Mouse (Mus musculus) T-helper 1 cell (primary cell): ENCODE measurements at regions not wholly inside any gene's neighbourhood (a gene's known extent, or its start where the extent isn't known, plus 50 kb on each side); places are given as distances from the start of the nearest gene placed in this dataset.

Source experiments
- in situ Hi-C: fragments of 300-600 bp; cut with MboI, MseI; formaldehyde crosslinking; loops from one replicate; pipeline ENCODE4 v1.15.1; 2025; ENCODE audit warnings: high pct_unique_total_duplicates

DNA sequence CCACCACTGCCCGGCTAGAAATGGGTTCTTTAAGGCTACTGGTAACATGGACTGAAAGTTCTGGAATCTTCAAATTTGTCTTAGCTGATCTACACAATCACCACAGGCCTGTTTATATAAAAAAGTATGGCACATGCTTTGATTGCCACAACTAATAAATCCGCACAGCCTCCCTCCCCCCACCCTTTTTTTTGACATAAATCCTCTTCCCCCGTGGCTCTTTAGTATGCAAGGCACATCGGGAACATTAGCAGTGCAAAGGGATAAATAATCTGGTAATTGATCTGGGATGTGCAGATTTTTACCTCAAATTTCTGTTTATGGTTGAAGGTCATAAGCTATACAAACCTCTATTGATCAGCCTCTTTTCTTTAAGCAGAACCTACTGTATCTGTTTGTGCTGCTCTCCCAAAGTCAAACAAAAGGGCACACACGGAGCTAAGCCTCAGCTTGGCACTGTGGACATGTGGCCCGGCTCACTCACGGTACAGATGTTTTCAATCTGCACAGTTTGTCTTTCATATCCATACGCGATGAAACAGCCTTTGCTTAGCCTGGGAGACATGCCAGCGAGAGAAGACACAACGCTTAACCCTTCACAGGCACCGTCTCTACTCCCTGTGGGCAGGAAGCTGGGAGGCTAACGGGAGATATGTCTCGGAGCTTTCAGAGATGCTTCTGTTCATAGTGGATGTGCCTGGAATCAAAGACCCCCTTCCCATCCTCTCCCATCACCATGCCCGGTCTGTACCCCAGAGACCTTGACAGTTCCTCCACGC is 235.3 kb upstream of the Maf start:
- in situ Hi-C loops = no loop called here

DNA sequence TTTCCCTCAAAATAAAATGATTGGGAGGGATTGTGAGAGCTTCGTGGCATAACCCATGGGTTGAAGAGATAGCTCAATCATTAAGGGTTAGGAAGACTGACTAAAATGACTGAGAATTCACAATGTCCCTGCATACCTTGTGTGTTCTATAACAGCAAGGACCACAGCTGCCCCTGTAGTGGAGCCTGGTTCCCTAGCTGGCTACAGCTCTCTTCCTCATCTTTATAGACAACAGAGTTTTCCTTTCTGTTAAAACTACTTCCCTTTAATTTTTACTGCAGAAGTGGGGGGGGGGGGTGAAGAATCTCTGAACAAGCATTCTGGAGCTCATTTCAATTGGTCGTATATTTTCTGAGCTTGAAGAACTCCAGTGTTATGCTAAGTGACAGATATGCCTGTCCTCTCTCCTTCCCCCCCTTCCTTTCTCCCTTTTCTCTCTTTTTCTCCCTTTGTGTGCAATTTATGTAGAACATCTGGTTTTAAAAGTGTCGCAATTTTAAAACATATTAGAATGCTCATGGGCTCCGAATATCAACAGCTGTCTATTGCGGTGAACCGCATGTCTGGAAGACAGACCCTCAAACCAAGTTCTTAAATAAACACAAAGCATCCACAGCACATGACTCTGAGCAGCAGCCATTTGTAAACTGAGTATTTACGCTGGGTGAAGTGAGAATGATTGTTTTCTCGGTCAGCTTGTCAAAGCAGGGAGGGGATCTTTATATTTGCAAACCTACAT is 222.0 kb upstream of the Maf start:
- in situ Hi-C loops = no loop called here

DNA sequence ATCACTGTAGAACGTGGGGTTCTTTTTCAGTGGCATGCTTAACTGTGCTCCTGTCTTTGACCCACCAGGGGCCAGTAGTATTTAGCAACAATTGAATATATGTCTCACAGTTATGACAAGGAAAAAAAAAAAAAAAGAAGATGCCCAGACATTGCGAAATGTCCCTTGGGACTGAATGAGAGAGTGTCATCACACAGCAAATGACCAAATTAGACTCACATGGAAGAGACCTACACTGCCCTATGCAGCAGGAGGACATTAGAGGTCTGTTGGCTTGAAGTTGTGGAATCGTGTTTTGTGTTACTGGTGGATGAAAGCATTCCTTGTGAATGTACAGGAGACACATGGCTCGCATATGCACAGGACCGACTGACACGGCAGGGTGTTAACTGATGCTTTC is 214.3 kb upstream of the Maf start:
- in situ Hi-C loops = no loop called here

DNA sequence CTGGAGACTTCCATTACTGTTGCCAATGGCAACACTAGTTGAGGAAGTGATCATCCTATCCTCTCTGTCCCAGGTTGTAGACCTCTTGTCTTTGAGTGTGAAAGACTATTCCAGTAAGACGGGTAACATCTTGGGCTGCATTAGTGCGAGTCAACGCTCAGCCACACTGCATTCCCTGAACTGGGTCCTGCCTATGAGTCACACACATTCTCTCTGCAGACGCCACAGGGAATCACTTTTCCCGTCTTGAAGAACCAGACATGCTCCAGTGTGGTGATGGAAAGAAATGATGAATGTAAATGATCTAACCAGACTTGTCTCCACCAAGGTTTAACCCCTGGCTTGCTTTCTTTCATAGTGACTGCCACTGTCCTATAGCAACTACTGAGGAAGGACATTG is 199.1 kb upstream of the Maf start:
- in situ Hi-C loops = no loop called here

GRCm38 (mm10) chr8:115903853-115904420 is 196.3 kb upstream of the Maf start:
- in situ Hi-C loops = no loop called here

DNA sequence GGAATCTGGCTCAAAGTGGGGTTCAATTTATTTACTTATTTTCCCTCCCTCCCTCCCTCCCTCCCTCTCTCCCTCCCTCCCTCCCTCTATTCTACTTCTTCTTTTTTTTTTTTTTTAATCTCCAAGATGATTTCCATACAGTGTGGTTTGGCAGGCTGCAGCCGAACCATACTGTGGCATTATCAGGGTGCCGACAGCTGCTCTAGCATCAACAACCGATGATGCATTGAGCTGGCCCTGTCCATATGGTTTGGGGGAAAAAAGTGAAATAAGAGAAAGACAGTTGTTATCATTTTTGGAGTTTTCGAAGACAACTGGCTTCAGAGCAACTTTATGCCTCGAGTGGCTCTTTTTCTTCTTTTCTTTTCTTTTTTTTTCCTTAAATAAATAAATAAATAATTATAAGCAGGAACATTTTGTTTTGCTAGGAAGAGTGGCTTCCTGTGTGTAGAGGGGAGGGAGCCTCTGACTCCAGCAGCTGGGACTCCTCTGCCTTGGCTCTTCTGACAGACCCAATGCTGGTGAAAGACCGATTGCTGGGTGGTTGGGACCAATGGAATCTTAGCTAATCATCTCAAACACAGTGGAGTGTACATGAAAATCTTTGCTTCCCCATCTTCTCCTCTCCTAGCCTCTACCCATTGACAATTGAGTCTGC is 190.1 kb upstream of the Maf start:
- in situ Hi-C loops = no loop called here

DNA sequence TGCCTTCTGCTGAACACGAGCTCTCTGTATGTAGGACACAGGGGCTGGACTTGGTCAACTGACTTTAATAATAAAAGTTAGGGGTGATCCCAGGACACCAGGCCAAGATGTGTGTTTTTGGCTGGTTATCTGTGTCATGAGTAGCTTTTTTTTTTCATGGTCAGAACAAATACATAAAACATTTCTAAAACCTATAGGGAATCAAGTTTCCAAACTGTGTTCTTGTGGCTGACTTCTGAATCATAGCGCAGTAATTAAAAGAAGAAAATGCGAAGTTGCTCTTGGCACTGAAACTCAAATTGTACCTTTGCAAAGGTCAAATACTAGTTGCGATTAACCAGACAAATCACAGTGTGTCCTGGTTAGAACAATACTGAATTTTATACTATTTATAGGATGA is 189.5 kb upstream of the Maf start:
- in situ Hi-C loops = no loop called here

GRCm38 (mm10) chr8:115896066-115896465 is 188.5 kb upstream of the Maf start:
- in situ Hi-C loops = no loop called here

DNA sequence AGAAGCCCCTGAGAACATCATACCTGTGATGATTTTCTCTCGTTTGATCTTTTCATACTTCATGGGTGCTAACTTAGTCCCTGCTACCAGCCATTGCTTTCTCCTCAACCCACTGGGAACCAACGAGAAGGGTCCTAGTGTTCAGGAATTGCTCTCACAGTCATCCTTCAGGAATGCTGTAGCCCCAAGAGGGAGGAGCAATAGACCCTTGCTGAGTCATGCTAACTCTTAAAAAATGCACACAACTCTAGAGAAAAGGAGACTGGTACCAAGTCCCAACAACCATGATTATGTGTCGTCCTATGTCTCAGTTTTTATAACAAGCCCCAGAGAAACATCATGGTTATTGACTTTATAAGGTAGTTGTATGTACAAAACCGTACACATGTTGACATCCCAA is 180.7 kb upstream of the Maf start:
- in situ Hi-C loops = no loop called here

- in situ Hi-C loops = no loop called here
Measured at GRCm38 (mm10) chr8:115885121-115885743, 177.6 kb upstream of the Maf start.

- in situ Hi-C loops = no loop called here
Measured at GRCm38 (mm10) chr8:115883808-115884207, 176.2 kb upstream of the Maf start.

- in situ Hi-C loops = no loop called here
Measured at GRCm38 (mm10) chr8:115881881-115882280, 174.3 kb upstream of the Maf start.

- in situ Hi-C loops = no loop called here
Measured at GRCm38 (mm10) chr8:115874789-115875188, 167.2 kb upstream of the Maf start.

- in situ Hi-C loops = no loop called here
Measured at GRCm38 (mm10) chr8:115871381-115871780, 163.8 kb upstream of the Maf start.

GRCm38 (mm10) chr8:115861381-115861780 is 153.8 kb upstream of the Maf start:
- in situ Hi-C loops = no loop called here

- in situ Hi-C loops = no loop called here
Measured at GRCm38 (mm10) chr8:115859406-115859805, 151.8 kb upstream of the Maf start.

- in situ Hi-C loops = no loop called here
Measured at GRCm38 (mm10) chr8:115856816-115857215, 149.2 kb upstream of the Maf start.

DNA sequence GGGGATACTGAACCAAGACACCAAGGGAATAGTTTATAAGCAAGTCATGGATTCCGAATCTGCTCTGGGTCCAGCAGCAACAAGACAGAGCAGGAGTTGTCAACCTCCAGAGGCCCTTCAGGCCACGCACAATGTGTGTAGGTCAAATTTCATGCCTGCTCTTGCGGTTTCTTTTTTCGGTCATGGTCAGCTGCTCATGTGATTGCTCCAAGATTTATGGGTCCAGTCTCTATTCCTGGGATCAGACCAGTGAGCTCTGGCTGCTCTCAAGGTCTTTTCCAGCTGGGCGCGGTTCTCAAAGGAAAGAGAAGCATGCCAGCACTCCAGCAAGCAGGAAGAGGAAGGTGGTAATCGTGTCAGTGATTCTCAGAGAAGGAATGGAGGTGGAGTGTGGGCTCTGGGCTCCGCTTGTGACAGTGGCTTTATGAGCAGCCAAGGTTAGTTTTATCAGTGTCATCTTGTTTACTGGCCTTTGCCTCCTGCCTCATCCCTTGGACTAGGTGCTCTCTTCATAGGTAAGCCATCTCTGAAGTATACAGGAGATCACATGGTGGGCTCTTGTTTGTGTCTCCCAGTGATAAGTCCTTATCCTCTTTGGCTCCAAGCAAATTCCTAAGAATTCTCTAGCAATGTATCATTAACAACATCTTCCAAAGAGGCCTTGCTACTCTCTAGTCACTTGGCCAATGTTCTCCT is 148.5 kb upstream of the Maf start:
- in situ Hi-C loops = no loop called here

GRCm38 (mm10) chr8:115854209-115854900 is 146.8 kb upstream of the Maf start:
- in situ Hi-C loops = no loop called here

GRCm38 (mm10) chr8:115850552-115850951 is 143.0 kb upstream of the Maf start:
- in situ Hi-C loops = no loop called here

- in situ Hi-C loops = no loop called here
Measured at GRCm38 (mm10) chr8:115833391-115833790, 125.8 kb upstream of the Maf start.
